Mouse (Mus musculus) ES-Bruce4 (cell line): ENCODE data around the gene Chd1l.

Experiments
- CTCF ChIP-seq: IDR thresholded peaks from one replicate; pipeline ENCODE4 v1.8.1; 2011; ENCODE audit warnings: low read depth, low read length
- EP300 ChIP-seq: IDR thresholded peaks from 2 replicates; pipeline ENCODE4 v1.6.1; 2011; ENCODE audit warnings: low read depth, low read length; ENCODE audit not compliant: insufficient read depth
- POLR2A ChIP-seq: IDR thresholded peaks from one replicate; pipeline ENCODE4 v1.8.1; 2011; ENCODE audit warnings: low read length; ENCODE audit not compliant: insufficient read depth

DNA sequence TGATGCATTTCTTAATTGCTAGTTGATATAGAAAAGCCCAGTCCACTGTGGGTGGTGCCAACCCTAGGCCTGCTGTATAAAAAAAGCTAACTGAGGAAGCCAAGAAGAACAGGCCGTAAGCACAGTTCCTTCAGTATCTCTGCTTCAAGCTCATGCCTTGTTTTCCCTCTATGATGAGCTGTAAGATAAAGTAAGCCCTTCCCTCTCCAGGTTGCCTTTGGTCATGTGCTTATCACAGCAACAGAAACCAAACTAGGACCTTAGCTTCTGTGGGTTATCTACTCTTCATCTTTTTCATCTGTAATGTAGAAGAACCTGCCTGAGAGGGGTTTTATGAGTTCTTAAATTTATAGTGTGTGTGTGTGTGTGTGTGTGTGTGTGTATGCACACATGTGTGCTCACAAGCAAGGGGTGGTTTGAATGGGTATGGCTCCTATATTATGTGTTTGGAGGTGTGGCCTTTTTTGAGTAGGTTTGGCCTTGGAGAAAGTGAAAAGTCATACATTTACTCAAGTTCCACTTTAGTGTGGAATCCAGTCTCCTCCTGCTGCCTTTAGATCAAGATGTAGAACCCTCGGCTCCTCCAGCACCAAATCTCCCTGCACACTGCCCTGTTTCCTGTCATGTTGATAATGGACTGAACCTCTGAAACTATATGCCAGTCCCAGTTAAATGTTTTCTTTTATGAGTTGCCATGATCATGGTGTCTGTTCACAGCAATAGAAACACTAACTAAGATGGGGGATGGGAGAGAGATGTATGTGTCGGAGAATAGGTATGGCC is 9.8 kb downstream of the Chd1l start:
- TF ChIP-seq CTCF (no peak), POLR2A (no peak), EP300 (no peak)
